Mouse (Mus musculus): ENCODE measurements around the gene 0610010K14Rik.
A peak's percentile ranks its signal among the peaks of the same experiment; 100 is the strongest.

Gene 0610010K14Rik

GRCm38 (mm10) chr11:70234497-70234896 is 3.2 kb downstream of the 0610010K14Rik start:
- no peak for DNase-seq (ENCODE audit: low read depth)

DNA sequence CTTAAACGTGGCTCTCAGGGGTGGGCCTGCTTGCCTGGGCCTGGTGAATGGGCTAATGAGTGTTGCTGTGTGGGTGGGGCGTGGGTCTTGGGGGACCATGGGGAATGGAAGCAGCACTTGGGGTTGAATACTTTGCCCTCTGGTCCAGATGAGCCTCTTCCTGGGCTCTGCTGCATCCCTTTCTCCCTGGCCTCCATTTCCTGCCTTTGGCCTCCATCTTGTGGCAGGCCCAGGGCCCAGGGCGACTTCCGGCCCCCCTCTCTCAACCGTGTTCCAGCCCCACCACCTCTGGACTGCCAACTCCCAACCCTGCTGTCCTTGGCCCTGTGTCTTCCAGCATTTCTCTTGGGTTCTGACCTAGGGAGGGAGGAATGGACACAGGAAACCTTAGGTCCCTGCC is 3.7 kb downstream of the 0610010K14Rik start:
- DNase-seq (ENCODE audit: low read depth), result no peak

GRCm38 (mm10) chr11:70233016-70233415 is 4.7 kb downstream of the 0610010K14Rik start:
- no peak for DNase-seq (ENCODE audit: low read depth)

DNA sequence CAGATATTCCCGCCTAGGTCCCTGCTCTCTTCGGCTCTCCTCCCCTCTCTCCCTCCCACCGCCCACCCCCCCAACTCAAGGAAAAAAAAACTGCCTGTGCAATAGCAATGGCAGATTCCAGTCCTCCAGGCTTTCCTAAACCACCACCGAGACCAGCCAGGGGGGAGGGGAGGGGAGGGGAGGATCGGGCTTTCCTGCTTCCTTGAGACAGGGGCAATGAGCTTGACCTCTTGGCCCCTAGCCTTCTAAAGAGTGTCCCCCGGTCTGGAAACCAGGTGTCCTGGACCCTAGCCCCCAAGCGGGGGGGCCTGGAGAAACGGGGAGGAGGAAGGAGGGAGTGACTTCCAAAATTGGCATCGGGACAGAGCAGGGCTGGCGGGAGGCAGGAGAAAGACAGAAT is 5.2 kb downstream of the 0610010K14Rik start:
- DNase-seq (ENCODE audit: low read depth), result no peak

DNA sequence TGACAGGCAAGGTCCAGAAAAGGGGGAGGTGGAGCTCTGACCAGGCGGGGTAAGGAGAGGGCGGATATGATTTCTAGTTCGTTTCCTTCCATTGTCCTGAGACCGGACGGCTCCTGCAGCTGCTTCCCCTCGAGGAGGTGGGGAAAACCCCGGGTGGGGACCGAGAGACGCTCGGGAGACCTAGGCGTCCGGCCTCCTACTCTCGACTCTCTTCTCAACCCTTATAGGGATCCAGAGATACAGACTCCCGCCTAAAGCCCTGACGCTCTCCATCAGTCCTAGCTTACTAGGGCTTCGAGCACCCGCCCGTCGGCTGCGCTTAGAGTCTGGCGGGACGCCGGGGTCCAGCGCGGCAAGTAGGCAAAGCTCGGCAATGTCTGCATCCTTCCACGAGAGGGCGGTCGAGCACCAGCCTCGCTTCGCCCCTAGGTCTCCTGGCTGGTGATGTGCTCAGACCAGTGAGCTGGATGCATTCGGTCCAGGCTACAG is 7.4 kb downstream of the 0610010K14Rik start:
- DNase-seq (ENCODE audit: low read depth), result no peak

GRCm38 (mm10) chr11:70229260-70230010 is 8.3 kb downstream of the 0610010K14Rik start, which contains the start of gene Bcl6b:
TSS of gene Bcl6b (minus strand) at chr11:70229798.
- no peak for DNase-seq (ENCODE audit: low read depth)

DNA sequence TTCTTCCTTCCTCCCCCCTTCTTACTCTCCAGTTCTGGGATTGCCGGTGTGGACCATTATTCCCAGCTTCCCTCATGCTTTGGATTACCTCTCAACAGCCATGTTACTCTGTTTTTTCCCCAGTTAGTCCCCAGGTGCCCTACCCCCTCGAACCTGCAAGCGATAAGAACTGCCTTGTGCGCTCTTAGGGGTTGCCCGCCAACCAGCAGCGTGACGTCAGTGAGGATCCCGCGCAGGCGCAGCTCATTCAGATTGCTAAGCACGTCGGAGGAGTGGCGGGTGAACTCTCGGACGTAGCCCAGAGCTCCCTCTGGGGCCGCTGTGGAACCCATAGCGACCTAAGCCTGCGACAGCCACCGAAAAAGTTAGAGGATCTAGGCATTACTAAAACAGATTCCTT is 8.9 kb downstream of the 0610010K14Rik start:
- DNase-seq (ENCODE audit: low read depth), result peak; percentile 87

DNA sequence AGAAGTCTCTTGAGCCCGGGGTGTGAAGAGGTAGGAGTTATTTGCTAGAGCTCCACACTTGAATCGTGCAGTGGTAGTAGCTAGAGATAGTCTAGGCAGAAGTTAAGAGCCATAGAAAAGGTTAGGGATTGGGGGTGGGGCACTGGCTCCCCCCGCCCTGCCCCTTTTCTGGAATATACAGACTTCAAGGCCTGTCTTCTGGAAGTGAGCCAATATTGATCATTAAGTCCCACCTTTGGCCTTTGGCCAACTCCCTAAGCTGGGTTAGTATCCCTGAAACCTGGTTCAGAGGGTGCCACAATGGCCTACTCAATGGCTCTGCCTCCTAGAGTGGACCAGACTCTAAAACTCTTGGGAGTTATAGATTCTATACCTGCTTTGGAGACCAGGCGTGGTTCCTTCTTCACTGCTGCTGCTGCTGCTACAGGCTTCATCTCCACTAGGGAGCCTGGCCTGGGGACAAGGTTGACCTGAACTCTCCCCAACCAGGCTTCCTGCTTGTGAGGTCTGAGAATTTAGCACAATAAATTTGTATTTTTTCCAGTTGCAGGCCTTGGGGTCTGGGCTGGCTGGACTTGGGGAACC is 10.0 kb downstream of the 0610010K14Rik start:
- no peak for DNase-seq (ENCODE audit: low read depth)

GRCm38 (mm10) chr11:70227126-70227525 is 10.6 kb downstream of the 0610010K14Rik start:
- DNase-seq (ENCODE audit: low read depth), result no peak

DNA sequence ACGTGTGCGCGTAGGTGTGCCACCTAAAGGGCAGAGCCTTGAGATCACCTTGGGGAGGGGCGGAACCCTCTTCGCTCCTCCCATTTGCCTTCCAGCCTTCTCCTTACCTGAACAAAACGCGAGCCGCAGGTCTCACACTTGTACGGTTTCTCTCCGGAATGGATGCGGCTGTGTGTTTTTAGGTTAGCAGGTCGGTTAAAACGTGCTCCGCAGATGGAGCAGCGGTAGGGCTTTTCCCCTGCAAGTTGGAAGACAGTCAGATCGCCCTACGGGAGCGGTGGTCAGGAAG is 11.2 kb downstream of the 0610010K14Rik start:
- no peak for DNase-seq (ENCODE audit: low read depth)

DNA sequence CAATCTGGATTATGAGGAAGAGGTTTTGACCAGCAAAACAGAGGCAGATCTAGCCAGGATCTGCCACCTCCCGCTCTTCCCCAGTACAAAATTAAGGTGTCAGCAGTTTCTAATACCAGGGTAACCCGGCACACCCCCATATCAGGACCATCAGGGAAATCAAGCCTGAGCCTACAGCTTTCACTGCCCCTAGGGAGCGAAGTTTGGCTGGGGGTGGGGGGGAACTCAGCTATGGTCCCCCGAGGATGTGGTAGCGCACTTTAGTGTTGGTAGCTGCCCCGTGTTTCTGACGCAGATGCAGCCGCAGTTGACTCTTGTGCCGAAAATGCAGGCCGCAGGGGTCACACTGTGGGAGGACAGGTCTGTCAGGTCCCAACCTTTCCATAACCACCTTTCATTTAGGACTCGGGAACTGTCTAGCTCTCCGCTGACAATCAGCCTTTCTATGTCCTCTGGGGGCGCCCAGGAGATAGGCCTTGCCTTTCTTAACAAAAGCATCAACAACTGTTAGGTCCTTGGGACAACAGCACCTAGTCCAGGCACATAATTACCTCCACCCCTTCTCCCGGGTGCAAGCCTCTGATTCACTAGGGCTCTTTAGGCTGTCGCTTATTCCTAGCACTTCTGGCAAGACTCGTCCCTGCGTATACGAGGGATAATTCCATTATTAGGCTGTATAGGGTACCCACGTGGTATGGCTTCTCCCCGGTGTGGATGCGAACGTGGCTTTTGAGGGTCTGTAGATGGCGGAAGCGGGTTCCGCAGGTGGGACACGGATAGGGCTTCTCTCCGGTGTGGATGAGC is 11.7 kb downstream of the 0610010K14Rik start:
- no peak for DNase-seq (ENCODE audit: low read depth)

DNA sequence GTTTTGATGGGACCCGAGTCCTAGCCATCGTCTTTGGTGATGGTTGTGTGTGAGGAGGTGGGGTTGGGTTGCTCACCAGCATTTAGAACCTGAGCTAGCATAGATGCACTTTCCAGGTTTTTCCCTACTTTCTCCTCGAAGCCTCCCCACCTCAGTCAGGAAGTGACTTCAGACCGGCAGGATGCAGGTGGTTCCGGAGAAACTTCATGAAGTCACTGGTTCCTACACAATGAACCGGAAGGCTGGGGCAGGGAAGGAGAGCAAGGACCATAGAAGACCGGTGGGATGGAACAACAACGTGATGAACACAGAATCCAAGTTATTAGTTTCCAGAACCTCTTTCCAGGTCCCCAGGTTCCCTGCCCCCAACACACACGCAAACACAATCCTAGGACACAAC is 14.0 kb downstream of the 0610010K14Rik start:
- no peak for DNase-seq (ENCODE audit: low read depth)

- DNase-seq (ENCODE audit: low read depth), result peak; percentile 65
These were observed 15.9 kb downstream of the 0610010K14Rik start for GRCm38 (mm10) chr11:70221603-70222500.

DNA sequence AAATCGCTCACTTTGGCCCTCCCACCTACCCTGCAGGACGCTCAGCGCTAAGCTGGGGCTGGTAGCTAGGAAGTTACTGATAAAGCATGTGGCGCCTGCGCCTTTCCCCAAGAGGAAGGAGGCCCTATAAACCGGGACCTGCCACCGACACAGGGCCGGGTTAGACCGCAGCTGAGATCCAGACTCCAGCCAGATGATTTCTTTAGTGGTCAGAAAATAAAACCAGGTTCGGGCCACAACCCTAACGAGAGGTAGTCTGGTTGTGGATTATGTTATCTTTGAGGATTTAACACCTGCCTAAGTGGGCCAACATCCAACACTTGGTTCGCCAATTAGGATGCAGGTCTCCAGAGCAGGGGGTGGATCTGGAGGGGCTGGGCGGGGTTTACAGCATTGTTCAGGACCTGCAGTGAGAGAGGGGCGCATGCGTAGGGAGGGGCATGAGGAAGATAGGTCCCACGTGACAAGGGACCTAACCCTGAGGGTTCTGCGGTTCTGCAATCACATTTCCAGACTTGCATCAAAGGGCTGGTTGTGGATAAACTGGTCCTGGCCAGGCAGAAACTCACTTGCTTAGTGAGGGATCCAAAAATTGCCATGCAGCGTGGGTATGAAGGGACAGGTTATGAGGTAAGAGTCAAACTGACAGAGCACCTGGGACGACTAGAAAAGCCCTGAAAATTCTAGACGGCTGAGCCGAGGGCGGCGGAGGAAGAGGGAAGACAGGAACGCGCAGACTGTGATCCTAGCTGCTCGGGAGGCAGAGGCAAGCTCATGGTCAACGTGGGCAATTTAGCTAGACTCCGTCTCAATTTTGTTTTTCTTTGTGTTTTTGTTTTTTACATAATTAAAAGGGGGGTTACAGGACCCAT is 16.7 kb downstream of the 0610010K14Rik start, which contains the start of gene Slc16a13:
Slc16a13 (minus strand) TSS at position 334 of the 872 bp plus-strand sequence.
- DNase-seq (ENCODE audit: low read depth), result peak; percentile 97

DNA sequence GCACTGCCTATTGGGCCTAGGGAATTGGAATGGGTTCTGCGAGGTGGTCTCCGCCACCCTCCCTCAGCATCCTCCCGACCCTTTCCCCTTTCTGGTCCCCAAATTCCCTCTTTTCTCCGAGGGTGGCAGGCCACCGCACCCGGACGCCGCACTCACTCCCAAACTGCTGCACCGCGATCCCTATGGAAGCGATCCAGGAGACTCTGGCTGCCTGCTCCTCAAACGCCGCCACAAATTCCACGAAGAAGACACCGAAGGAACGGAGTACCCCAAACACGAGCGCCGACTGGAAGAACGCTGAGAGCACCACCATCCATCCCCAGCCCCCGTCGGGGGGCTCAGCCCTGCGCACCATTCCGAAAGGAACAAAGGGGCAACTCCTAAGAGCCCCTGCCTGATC is 17.4 kb downstream of the 0610010K14Rik start:
- DNase-seq (ENCODE audit: low read depth), result no peak

GRCm38 (mm10) chr11:70219873-70220272 is 17.8 kb downstream of the 0610010K14Rik start:
- DNase-seq (ENCODE audit: low read depth), result no peak

- no peak for DNase-seq (ENCODE audit: low read depth)
These were observed 18.8 kb downstream of the 0610010K14Rik start for GRCm38 (mm10) chr11:70218741-70219470.

GRCm38 (mm10) chr11:70218039-70218438 is 19.7 kb downstream of the 0610010K14Rik start:
- no peak for DNase-seq (ENCODE audit: low read depth)

GRCm38 (mm10) chr11:70216103-70216502 is 21.6 kb downstream of the 0610010K14Rik start:
- DNase-seq (ENCODE audit: low read depth), result no peak

DNA sequence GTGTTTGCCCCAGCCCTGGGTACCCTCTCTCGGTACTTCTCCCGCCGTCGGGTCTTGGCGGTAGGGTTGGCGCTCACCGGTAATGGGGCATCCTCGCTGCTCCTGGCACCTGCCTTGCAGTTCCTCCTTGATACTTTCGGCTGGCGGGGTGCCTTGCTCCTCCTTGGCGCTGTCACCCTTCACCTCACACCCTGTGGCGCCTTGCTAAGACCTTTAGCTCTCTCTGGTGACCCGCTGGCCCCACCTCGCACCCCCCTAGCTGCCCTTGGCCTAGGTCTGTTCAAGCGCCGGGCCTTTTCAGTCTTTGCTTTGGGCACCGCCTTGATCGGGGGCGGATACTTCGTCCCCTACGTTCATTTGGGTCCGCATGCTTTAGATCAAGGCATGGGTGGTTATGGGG is 22.4 kb downstream of the 0610010K14Rik start:
- no peak for DNase-seq (ENCODE audit: low read depth)
